Mouse (Mus musculus) lung, adult 2 months (tissue): ENCODE results near the gene Ppp3ca.

Experiments used
- CTCF ChIP-seq: fragments of 200-500 bp; IDR thresholded peaks from 2 replicates; pipeline ENCODE4 v1.5.1; 2011; ENCODE audit warnings: mild to moderate bottlenecking, low read length, control low read depth; ENCODE audit not compliant: insufficient read depth
- POLR2A ChIP-seq: fragments of 200-500 bp; IDR thresholded peaks from 2 replicates; pipeline ENCODE4 v1.6.1; 2011; ENCODE audit warnings: low read depth, mild to moderate bottlenecking, control low read depth, low read length, borderline replicate concordance; ENCODE audit errors: extremely low read depth

DNA sequence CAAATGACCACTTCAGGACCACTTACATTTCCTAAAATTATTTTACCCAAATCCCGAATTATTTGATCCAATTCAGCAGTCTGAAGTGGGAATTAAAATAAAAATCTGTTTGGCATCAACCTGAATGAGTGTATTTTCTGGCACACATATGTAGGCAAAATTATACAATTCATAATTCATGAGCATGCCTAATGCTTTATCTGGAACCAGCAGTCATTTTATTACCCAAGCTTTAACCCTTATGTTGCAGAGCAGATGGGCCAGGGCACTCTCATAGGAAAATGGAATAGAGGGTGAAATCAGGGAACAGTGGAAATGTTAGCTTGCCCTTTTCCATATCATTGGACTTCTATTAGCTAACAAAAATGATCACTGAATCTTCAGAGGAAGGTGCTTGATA is 307.9 kb downstream of the Ppp3ca start:
- no peak for TF ChIP-seq POLR2A
- TF ChIP-seq CTCF, result no peak
